Mouse (Mus musculus) kidney, adult 2 months (tissue): ENCODE results near the gene Slc26a1.

Experiments used
- CTCF ChIP-seq: fragments of 200-500 bp; conservative IDR thresholded peaks from 2 replicates; pipeline ENCODE4 v1.5.1; 2011; ENCODE audit warnings: low read depth, mild to moderate bottlenecking, control low read depth, low read length, moderate library complexity, mixed read lengths; ENCODE audit not compliant: insufficient read depth, insufficient read length
- POLR2A ChIP-seq: fragments of 200-500 bp; IDR thresholded peaks from one replicate; pipeline ENCODE4 v1.6.1; 2011; ENCODE audit warnings: low read depth, low read length, control low read depth

- TF ChIP-seq CTCF (no peak), POLR2A (peak; percentile 52)
Observed at GRCm38 (mm10) chr5:108629634-108630483, 45.5 kb downstream of the Slc26a1 start, which contains the start of the genes Gak and Tmem175.
